Mouse (Mus musculus) forebrain, embryonic 12.5 days (tissue): Measurements from ENCODE around the gene Cenpa. TPM values are rescaled to one million over a fixed set of nuclear protein-coding genes. Genes with fewer than 3 reads are reported as not detected.

Experiments used
- ATAC-seq: fragments of 200-750 bp; cut with Nextera tagmentation; 2 replicates; pipeline ENCODE4 v1.8.0; 2017; ENCODE audit warnings: moderate TSS enrichment; ENCODE audit not compliant: low FRiP score
- H3K27ac ChIP-seq: fragments of 300-500 bp; sonication (generic); 2 replicates; pipeline ENCODE4 v1.5.1; 2016; ENCODE audit warnings: mild to moderate bottlenecking
- H3K27me3 ChIP-seq: fragments of 300-500 bp; sonication (generic); 2 replicates; pipeline ENCODE4 v1.6.1; 2016; ENCODE audit warnings: mild to moderate bottlenecking
- H3K36me3 ChIP-seq: fragments of 300-500 bp; sonication (generic); replicated peaks from 2 replicates; pipeline ENCODE4 v1.6.1; 2016; ENCODE audit warnings: mild to moderate bottlenecking
- H3K4me1 ChIP-seq: fragments of 300-500 bp; sonication (generic); 2 replicates; pipeline ENCODE4 v1.6.1; 2016
- H3K4me2 ChIP-seq: fragments of 300-500 bp; sonication (generic); 2 replicates; pipeline ENCODE4 v1.6.1; 2016; ENCODE audit warnings: mild to moderate bottlenecking, moderate library complexity
- H3K4me3 ChIP-seq: fragments of 300-500 bp; sonication (generic); replicated peaks from 2 replicates; pipeline ENCODE4 v1.5.1; 2016; ENCODE audit warnings: mild to moderate bottlenecking
- H3K9ac ChIP-seq: fragments of 300-500 bp; sonication (generic); 2 replicates; pipeline ENCODE4 v1.6.1; 2016; ENCODE audit warnings: mild to moderate bottlenecking
- H3K9me3 ChIP-seq: fragments of 300-500 bp; sonication (generic); 2 replicates; pipeline ENCODE4 v1.6.1; 2016
- WGBS: fragments of 180-500 bp; shearing (Covaris S2); methylation state at CpG from one replicate; pipeline ENCODE4 v1.1.7; 2016; 5-methylcytosine and 5-hydroxymethylcytosine counted together
- polyA plus RNA-seq: library from polyadenylated mRNA; unstranded; fragments of >200 nt; fragmentation: Nextera tagmentation; extraction: Ambion mirVana; gene quantifications from 2 replicates; pipeline ENCODE4 v1.2.1, GENCODE M21; 2016

The Cenpa gene
- polyA plus RNA-seq, result 325 and 333 TPM in 2 replicates

DNA sequence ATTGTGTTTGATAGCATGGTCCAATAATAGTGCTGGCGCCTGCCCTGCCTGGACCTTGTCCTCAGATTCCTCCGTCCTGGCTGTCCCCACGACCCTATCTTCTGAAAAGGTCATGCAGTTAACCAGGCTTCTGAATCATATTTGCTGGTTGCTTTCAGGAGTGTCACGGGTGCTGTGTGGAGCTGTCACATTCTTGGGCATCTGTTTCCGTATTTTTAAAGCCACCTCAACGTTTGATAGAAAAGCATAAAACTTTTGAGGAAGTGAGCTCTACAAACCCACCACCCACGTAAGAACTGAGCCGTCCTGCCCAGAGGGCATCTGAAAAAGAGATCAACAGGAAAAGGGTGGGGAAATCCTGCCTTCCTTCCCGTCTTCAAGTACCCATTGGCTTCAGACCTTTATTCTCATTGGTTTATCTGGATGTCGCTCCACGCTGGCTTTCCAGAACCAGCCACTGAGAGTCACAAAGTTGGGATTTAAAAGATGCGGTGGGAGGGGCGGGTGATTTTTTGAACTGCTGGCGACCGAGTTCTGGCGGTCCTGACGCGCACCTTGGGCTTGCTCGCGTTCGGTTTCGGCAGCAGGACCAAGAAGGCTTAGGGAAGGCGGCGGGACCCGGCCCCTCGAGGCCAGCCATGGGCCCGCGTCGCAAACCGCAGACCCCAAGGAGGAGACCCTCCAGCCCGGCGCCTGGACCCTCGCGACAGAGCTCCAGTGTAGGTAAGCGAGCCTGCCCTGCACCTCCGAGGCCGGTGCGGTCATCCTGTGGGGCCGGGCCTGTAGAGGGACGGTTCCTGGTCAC, at the start of gene Cenpa:
TSS of gene Cenpa (plus strand) at position 387 of the 805 bp plus-strand sequence.
- peaks cover 26% of the 10 kb centered on the region for H3K36me3 ChIP-seq
- peaks cover 26% of the 10 kb centered on the region for H3K4me1 ChIP-seq
- H3K4me2 ChIP-seq, result peak within 1 kb of the TSS; percentile 63
- under 1% methylated on average over 40 of the region's 40 CpGs for WGBS
- peak within 1 kb of the TSS; percentile 80 for H3K9ac ChIP-seq
- H3K4me3 ChIP-seq, result peak within 1 kb of the TSS; percentile 81
- no peaks in the 10 kb centered on the region for H3K27me3 ChIP-seq
- ATAC-seq, result peak; percentile 96
- no peaks in the 10 kb centered on the region for H3K9me3 ChIP-seq
- peak within 1 kb of the TSS; percentile 74 for H3K27ac ChIP-seq

DNA sequence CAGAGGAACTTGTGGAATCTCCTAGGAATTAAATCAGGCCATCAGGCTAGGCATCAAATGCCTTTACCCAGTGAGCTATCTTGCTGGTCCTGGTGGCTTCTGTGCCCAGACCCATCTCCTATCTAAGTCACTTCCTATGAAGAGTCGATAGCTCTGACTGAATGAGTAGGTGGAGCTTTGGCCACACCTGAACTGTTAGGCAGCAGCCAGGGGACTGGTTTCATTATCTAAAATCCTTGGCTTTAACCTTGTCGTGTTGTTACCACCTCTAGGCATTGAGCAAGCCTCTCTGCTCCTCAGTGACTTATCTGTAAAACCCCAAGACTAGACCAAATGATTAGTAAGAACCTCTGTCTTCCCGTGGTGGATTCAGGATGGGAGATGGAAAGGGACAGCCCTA, 49.2 kb upstream of the Cenpa start:
- H3K9ac ChIP-seq, result no peak overlapping the region
- no peak overlapping the region for H3K4me2 ChIP-seq
- no peak for ATAC-seq
- no peak overlapping the region for H3K4me3 ChIP-seq
- WGBS, result 32% methylated on average over 3 of the region's 3 CpGs
- peaks cover 20% of the 10 kb centered on the region for H3K4me1 ChIP-seq
- H3K9me3 ChIP-seq, result no peaks in the 10 kb centered on the region
- peaks cover 39% of the 10 kb centered on the region for H3K27me3 ChIP-seq
- H3K27ac ChIP-seq, result no peak overlapping the region
- no peaks in the 10 kb centered on the region for H3K36me3 ChIP-seq

DNA sequence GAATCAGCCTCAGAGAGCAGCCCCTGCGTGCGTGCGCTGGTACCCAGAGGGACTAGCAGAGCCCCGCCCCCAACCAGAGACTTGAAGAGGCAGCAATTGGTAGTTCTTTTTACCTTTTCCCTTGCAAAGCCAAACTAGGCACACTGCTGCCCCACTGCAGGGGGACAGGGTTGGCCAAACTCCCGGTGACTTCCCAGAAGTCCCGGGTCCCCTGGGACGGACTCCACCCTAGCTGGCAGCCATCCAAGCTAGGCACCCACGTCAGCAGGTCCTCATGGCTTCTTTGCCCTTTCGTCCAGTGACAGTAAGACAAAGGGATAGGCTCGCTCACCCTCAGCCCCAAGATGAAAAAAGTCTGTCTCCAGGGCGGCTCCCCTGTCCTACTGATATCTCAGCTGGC, 48.7 kb upstream of the Cenpa start:
- Histone ChIP-seq H3K4me2 (no peak overlapping the region), H3K36me3 (no peaks in the 10 kb centered on the region), H3K4me3 (no peak overlapping the region), H3K4me1 (peaks cover 25% of the 10 kb centered on the region), H3K27me3 (peaks cover 44% of the 10 kb centered on the region), H3K9me3 (no peaks in the 10 kb centered on the region), H3K27ac (no peak overlapping the region), H3K9ac (no peak overlapping the region)
- WGBS, result 31% methylated on average over 11 of the region's 11 CpGs
- ATAC-seq, result no peak

DNA sequence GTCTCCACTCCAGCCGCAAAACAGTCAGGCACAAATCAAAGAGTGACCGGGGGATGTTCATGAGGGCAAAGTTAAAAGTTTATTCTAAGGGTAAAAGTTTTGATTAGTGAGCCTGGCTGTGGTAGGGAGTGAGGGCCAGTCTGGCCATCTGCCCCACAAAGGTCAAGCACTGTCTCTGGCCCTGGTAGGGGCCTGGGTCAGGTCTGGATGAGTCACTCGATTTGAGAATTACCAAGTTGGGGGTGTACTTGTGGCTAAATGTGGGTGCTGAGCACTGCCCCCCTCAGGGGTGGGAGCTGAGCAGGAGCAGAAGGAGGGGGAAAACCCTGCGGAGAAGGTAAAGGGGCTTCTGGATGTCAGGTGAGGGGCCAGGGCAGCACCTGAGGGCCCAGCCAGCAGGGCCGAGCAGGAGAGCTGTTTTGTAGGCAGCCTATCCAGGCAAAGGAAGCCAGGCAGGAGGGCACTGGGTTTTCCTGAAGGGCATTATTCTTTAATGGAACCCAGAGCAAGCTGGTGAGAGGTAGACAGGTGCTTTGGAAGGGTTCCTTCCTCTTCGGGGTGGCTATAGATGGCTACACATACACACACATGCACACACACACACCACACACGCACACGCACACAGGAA, 48.1 kb upstream of the Cenpa start:
- no peak for ATAC-seq
- H3K4me2 ChIP-seq, result no peak overlapping the region
- H3K4me3 ChIP-seq, result no peak overlapping the region
- H3K4me1 ChIP-seq, result peaks cover 27% of the 10 kb centered on the region
- H3K9ac ChIP-seq, result no peak overlapping the region
- H3K36me3 ChIP-seq, result no peaks in the 10 kb centered on the region
- H3K27me3 ChIP-seq, result peaks cover 48% of the 10 kb centered on the region
- no peaks in the 10 kb centered on the region for H3K9me3 ChIP-seq
- 82% methylated on average over 8 of the region's 8 CpGs for WGBS
- no peak overlapping the region for H3K27ac ChIP-seq

DNA sequence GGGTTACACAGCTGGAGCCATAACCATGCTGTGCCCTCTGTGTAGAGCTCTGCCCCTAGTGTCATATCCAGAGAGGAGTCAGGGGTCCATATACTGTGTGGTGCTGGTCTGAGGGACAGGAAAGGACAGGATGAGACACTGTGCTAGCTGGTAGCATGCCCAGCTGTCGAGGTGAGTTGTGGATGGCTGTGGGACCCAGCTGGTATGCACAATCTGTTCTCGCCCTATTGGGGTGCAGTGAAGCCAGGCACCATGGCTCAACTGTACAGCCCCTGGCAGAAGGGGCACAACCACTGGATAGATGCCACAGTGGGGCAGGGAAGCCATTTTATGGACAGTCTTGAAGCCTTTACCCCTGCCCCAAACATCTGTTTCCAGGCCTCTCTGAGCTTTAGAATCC, 47.4 kb upstream of the Cenpa start:
- H3K27ac ChIP-seq, result no peak overlapping the region
- WGBS, result 84% methylated on average over 2 of the region's 2 CpGs
- no peak overlapping the region for H3K9ac ChIP-seq
- no peaks in the 10 kb centered on the region for H3K36me3 ChIP-seq
- no peak for ATAC-seq
- H3K4me3 ChIP-seq, result no peak overlapping the region
- peaks cover 25% of the 10 kb centered on the region for H3K4me1 ChIP-seq
- H3K4me2 ChIP-seq, result no peak overlapping the region
- peaks cover 55% of the 10 kb centered on the region for H3K27me3 ChIP-seq
- no peaks in the 10 kb centered on the region for H3K9me3 ChIP-seq

DNA sequence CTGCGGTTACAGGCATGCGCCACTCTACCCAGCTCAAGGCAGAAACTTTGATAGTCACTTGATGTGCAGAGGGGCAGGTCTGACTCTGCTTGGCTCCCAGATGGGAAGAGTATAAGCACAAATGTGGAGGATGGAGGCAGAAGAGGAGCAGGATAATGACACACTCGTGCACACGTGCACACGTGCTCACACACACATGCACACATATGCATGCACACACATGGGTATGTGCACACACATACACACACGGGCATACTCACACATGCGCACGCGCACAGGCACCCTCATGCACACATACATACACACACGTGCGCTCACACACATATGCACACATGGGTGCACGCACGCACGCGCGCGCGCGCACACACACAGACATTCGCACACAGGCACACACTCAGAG, 46.0 kb upstream of the Cenpa start:
- 98% methylated on average over 20 of the region's 20 CpGs for WGBS
- H3K27me3 ChIP-seq, result peaks cover 61% of the 10 kb centered on the region

DNA sequence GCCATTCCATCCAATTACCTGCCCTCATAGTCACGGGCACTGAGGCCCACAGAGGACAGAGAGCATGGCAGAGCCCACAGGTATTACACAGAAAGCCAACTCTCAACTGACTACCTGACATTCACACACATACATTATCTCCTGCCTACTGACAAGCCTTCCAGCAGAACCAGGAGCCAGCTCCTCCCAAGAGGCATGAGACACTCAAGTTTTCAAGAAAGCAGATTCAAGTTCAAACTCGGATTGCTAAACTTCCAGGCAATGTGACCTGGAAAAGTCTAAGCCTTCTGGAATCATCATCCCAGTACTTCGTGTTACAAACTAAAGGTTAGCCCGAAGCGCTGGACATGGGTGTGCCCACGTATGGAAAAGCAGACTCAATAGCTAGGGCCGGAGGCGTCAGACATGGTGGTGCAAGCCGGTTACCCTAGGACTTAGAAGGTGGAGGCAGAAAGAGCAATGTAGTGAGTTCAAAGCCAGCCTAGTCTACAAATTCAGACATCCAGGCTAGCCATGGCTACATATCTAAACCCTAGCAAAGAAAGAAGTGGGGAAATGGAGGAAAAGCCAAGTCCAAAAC, 45.3 kb upstream of the Cenpa start:
- H3K9ac ChIP-seq, result no peak overlapping the region
- no peak for ATAC-seq
- peaks cover 61% of the 10 kb centered on the region for H3K27me3 ChIP-seq
- 92% methylated on average over 9 of the region's 9 CpGs for WGBS
- H3K4me3 ChIP-seq, result no peak overlapping the region
- peaks cover 24% of the 10 kb centered on the region for H3K4me1 ChIP-seq
- no peaks in the 10 kb centered on the region for H3K36me3 ChIP-seq
- peak overlapping the region; percentile 83; the same call in 1 of the 2 replicates for H3K4me2 ChIP-seq
- H3K9me3 ChIP-seq, result no peaks in the 10 kb centered on the region
- no peak overlapping the region for H3K27ac ChIP-seq

More for the DNA sequence above, 46.0 kb upstream of the Cenpa start:
- ATAC-seq, result no peak
- H3K36me3 ChIP-seq, result no peaks in the 10 kb centered on the region
- no peak overlapping the region for H3K4me3 ChIP-seq
- H3K9me3 ChIP-seq, result no peaks in the 10 kb centered on the region
- H3K4me1 ChIP-seq, result peaks cover 24% of the 10 kb centered on the region
- H3K27ac ChIP-seq, result no peak overlapping the region
- no peak overlapping the region for H3K9ac ChIP-seq
- no peak overlapping the region for H3K4me2 ChIP-seq

DNA sequence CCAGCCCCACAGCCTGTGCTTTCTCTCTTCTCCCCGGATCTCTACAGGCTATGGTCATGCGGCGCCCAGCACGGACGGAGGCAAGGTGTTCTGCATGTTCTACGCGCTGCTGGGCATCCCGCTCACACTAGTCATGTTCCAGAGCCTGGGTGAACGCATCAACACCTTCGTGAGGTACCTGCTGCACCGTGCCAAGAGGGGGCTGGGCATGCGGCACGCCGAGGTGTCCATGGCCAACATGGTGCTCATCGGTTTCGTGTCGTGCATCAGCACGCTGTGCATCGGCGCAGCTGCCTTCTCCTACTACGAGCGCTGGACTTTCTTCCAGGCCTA, 44.8 kb upstream of the Cenpa start:
- no peaks in the 10 kb centered on the region for H3K9me3 ChIP-seq
- H3K27ac ChIP-seq, result no peak overlapping the region
- H3K27me3 ChIP-seq, result peaks cover 61% of the 10 kb centered on the region
- H3K36me3 ChIP-seq, result no peaks in the 10 kb centered on the region
- peaks cover 24% of the 10 kb centered on the region for H3K4me1 ChIP-seq
- peak overlapping the region; percentile 83 for H3K4me2 ChIP-seq
- WGBS, result 49% methylated on average over 22 of the region's 22 CpGs
- ATAC-seq, result peak; percentile 45
- peak overlapping the region; percentile 45 for H3K4me3 ChIP-seq
- H3K9ac ChIP-seq, result peak overlapping the region; percentile 55; the same call in 1 of the 2 replicates

DNA sequence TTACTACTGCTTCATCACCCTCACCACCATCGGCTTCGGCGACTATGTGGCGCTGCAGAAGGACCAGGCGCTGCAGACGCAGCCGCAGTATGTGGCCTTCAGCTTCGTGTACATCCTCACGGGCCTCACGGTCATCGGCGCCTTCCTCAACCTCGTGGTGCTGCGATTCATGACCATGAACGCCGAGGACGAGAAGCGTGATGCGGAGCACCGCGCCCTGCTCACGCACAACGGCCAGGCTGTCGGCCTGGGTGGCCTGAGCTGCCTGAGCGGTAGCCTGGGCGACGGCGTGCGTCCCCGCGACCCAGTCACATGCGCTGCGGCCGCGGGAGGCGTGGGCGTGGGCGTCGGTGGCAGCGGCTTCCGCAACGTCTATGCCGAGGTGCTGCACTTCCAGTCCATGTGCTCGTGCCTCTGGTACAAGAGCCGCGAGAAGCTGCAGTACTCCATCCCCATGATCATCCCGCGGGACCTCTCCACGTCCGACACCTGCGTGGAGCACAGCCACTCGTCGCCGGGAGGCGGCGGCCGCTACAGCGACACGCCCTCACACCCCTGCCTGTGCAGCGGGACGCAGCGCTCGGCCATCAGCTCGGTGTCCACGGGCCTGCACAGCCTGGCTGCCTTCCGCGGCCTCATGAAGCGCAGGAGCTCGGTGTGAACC, 44.3 kb upstream of the Cenpa start:
- H3K4me3 ChIP-seq, result peak overlapping the region; percentile 45
- peaks cover 20% of the 10 kb centered on the region for H3K4me1 ChIP-seq
- WGBS, result 3% methylated on average over 69 of the region's 69 CpGs
- H3K9me3 ChIP-seq, result no peaks in the 10 kb centered on the region
- H3K27ac ChIP-seq, result no peak overlapping the region
- H3K36me3 ChIP-seq, result no peaks in the 10 kb centered on the region
- peak overlapping the region; percentile 83 for H3K4me2 ChIP-seq
- H3K9ac ChIP-seq, result peak overlapping the region; percentile 55
- peak; percentile 74 for ATAC-seq
- H3K27me3 ChIP-seq, result peaks cover 61% of the 10 kb centered on the region

DNA sequence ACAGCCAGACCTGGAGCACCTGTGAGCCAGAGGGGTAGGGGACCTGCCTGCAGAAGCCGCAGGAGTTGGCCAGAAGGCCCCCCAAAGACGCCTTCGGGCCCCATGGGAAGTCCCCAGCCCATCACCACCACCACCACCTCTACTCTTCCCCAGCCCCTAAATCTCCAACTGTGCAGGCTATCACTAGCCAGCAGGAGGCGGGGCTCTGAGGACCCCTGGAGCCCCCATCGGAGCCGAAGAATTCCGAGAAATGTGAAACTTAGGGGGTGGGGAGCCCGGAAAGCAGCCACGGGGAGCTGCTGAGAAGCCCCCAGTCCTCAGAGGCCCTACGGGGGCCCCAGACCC, 43.8 kb upstream of the Cenpa start:
- H3K4me2 ChIP-seq, result peak overlapping the region; percentile 83
- H3K4me1 ChIP-seq, result peaks cover 15% of the 10 kb centered on the region
- H3K27ac ChIP-seq, result no peak overlapping the region
- peaks cover 58% of the 10 kb centered on the region for H3K27me3 ChIP-seq
- no peaks in the 10 kb centered on the region for H3K36me3 ChIP-seq
- H3K9ac ChIP-seq, result peak overlapping the region; percentile 55
- WGBS, result 1% methylated on average over 10 of the region's 10 CpGs
- peak; percentile 51 for ATAC-seq
- H3K4me3 ChIP-seq, result peak overlapping the region; percentile 45
- H3K9me3 ChIP-seq, result no peaks in the 10 kb centered on the region

DNA sequence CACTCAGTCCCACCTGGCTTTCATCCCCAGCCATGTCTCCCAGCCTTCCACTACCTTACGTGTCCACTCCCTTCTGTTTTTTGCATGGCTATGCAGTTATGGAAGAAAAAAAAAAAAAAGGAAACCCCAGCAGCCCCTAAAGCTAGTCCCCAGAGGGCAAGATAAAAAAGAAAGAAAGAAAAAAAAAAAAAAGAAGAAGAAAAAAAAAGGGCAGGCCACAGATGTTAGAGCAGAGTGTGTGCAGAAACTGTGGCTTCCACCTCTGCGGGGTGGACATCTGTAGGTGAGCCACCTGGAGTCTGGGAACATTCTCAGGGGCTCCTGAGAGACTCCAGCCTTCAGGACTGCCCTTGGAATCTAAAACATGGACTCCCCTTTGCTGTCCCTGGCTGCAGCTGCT, 43.2 kb upstream of the Cenpa start:
- H3K9me3 ChIP-seq, result no peaks in the 10 kb centered on the region
- no peak for ATAC-seq
- no peak overlapping the region for H3K27ac ChIP-seq
- WGBS, result 49% methylated on average over 2 of the region's 2 CpGs
- H3K4me1 ChIP-seq, result peaks cover 14% of the 10 kb centered on the region
- H3K36me3 ChIP-seq, result no peaks in the 10 kb centered on the region
- H3K27me3 ChIP-seq, result peaks cover 55% of the 10 kb centered on the region
- no peak overlapping the region for H3K4me3 ChIP-seq
- no peak overlapping the region for H3K9ac ChIP-seq
- peak overlapping the region; percentile 83; the same call in 1 of the 2 replicates for H3K4me2 ChIP-seq

DNA sequence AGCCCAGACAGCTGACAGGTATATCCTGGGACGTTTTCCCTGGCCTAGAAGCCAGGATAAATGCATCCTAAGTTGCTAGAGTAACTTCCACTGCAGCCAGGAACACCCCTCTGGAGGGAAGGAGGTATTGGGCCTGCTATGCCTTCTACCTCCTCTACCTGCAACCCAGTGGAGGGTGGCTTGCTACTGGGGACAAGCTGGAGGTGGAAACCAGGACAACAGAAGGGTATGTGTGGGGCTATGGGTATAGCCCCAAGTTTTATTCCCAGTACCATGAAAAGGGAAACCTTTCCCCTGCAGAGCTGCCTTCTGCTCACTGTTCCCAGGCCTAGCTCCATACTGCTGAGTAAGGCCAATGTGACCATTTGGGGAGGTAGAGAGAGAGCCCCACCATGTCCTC, 42.3 kb upstream of the Cenpa start:
- 30% methylated on average over 1 of the region's 1 CpGs for WGBS
- peaks cover 14% of the 10 kb centered on the region for H3K4me1 ChIP-seq
- no peak overlapping the region for H3K4me2 ChIP-seq
- no peak overlapping the region for H3K9ac ChIP-seq
- H3K4me3 ChIP-seq, result no peak overlapping the region
- no peaks in the 10 kb centered on the region for H3K36me3 ChIP-seq
- H3K27ac ChIP-seq, result no peak overlapping the region
- no peaks in the 10 kb centered on the region for H3K9me3 ChIP-seq
- H3K27me3 ChIP-seq, result peaks cover 47% of the 10 kb centered on the region
- no peak for ATAC-seq
